Mouse (Mus musculus): ENCODE measurements around the gene Nxph3.

GRCm38 (mm10) chr11:95557719-95558118, 43.3 kb upstream of the Nxph3 start:
- TF ChIP-seq GATA1 (IDR thresholded peaks at IDR 0.05; ENCODE audit: borderline replicate concordance, low read length) (no peak), FLI1 (IDR thresholded peaks at IDR 0.05; ENCODE audit: low read length) (no peak)

Data from megakaryocyte, embryonic 14.5 days (primary cell).